10 mouse cellular contexts compared by ENCODE assay signal in the genomic region with DNA sequence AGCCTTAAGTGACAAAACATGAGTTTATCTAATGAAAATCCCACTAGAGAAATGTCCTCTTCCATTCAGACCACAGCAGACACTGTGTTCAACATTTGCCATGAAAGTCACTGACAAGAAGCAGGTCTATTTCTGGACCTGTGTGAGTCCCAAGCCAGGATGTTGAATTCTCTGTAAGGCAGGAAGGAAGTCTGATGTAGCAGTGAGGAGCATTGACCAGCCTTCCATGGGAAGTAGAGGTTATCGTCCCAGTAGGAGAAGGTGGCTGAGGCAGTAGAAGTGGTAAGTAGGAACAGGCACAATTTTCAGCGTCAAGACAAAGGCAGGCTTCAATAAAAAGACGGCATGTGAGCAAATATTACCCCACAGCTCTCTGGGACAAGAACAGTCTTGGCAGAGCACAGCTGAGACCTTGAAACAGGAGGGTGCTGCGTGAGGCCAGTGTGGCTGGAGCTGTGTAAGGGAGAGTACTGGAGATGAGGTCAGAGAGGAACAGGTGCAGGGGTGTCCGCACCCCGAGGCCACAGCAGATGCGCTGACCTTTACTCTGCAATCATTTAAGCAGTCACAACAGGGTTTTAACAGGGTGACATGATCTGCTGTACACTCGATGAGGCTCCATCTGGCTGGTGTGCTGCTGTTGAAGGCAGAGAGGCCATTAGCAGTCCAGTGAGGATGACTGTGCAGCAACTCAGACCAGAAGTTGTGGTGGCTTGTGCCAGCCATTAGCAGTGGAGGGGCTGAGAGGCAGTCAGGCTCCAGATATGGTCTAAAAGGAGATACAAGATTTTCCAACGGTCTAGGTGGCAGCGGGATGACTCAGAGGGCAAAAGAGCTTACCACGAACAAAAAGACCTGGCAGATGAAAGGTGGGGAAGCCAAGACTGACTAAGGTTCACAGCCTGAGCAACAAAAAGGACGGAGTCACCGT. TPM values are rescaled to one million over a fixed set of nuclear protein-coding genes. Genes with fewer than 3 reads are reported as not detected.
A peak's percentile ranks its signal among the peaks of the same experiment; 100 is the strongest.
DNase-seq lines count a peak whose midpoint lies in the region; ATAC-seq and TF ChIP-seq lines count a peak whose summit lies in the region.
"Had no signal": no experiment of that assay in that cellular context is flagged by ENCODE, and none has a peak within 500 bp of the region (broad histone marks: within the 10 kb centered on the region; RNA-seq: fewer than 3 reads in every experiment).

No protein-coding gene starts in this region.

- H3K9ac ChIP-seq in lung, embryonic 14.5 days: no peak overlapping the region
- no peak overlapping the region for H3K9ac ChIP-seq in embryonic facial prominence, embryonic 12.5 days
- no peak overlapping the region for H3K9ac ChIP-seq in heart, embryonic 16.5 days (ENCODE audit: low read length)
- H3K9ac ChIP-seq: stomach, embryonic 15.5 days had no signal

- H3K4me3 ChIP-seq in lung, embryonic 14.5 days (ENCODE audit: low read depth, low read length): no peak overlapping the region
- no peak overlapping the region for H3K4me3 ChIP-seq in embryonic facial prominence, embryonic 12.5 days
- H3K4me3 ChIP-seq in heart, embryonic 16.5 days (ENCODE audit: low read length): no peak overlapping the region
- H3K4me3 ChIP-seq: stomach, embryonic 15.5 days had no signal

- H3K36me3 ChIP-seq in lung, embryonic 14.5 days (ENCODE audit: insufficient read depth): no peaks in the 10 kb centered on the region
- no peaks in the 10 kb centered on the region for H3K36me3 ChIP-seq in embryonic facial prominence, embryonic 12.5 days
- no peaks in the 10 kb centered on the region for H3K36me3 ChIP-seq in heart, embryonic 16.5 days (ENCODE audit: control insufficient read depth, insufficient read depth)
- H3K36me3 ChIP-seq: stomach, embryonic 15.5 days had no signal

- H3K9me3 ChIP-seq in lung, embryonic 14.5 days (ENCODE audit: low read depth, low read length): no peaks in the 10 kb centered on the region
- H3K9me3 ChIP-seq in embryonic facial prominence, embryonic 12.5 days: no peaks in the 10 kb centered on the region
- no peaks in the 10 kb centered on the region for H3K9me3 ChIP-seq in heart, embryonic 16.5 days (replicated peaks; ENCODE audit: control insufficient read depth, low read length)
- H3K9me3 ChIP-seq: stomach, embryonic 15.5 days had no signal

- H3K27me3 ChIP-seq in lung, embryonic 14.5 days (ENCODE audit: insufficient read depth, low read length): no peaks in the 10 kb centered on the region
- no peaks in the 10 kb centered on the region for H3K27me3 ChIP-seq in embryonic facial prominence, embryonic 12.5 days
- H3K27me3 ChIP-seq in heart, embryonic 16.5 days (ENCODE audit: control insufficient read depth, insufficient read depth, low read length): no peaks in the 10 kb centered on the region
- H3K27me3 ChIP-seq: Patski; stomach, embryonic 15.5 days had no signal

- intact Hi-C loops in left cerebral cortex, postnatal 25 days (cut with DNase I): no loop called here

- peaks cover 8% of the 10 kb centered on the region; the same call in 1 of the 2 replicates for H3K4me1 ChIP-seq in lung, embryonic 14.5 days (ENCODE audit: insufficient read depth)
- H3K4me1 ChIP-seq in embryonic facial prominence, embryonic 12.5 days: peaks cover 16% of the 10 kb centered on the region
- H3K4me1 ChIP-seq in heart, embryonic 16.5 days (ENCODE audit: control insufficient read depth, insufficient read depth, low read length): peaks cover 22% of the 10 kb centered on the region

- TF ChIP-seq CTCF in lung, embryonic 14.5 days (IDR thresholded peaks at IDR 0.05; ENCODE audit: low read depth): no peak

- H3K27ac ChIP-seq in lung, embryonic 14.5 days (ENCODE audit: low read depth): 0 out of 2 replicates have a peak overlapping the region, but pooled peaks have one; percentile 21
- 0 out of 2 replicates have a peak overlapping the region, but pooled peaks have one; percentile 17 for H3K27ac ChIP-seq in embryonic facial prominence, embryonic 12.5 days
- peak overlapping the region; percentile 62 for H3K27ac ChIP-seq in heart, embryonic 16.5 days (ENCODE audit: low read length)
- H3K27ac ChIP-seq: stomach, embryonic 15.5 days had no signal

- ATAC-seq in lung, embryonic 14.5 days (ENCODE audit: insufficient read depth): no peak
- ATAC-seq in embryonic facial prominence, embryonic 12.5 days (ENCODE audit: insufficient number of reproducible peaks, insufficient read depth, low FRiP score, low TSS enrichment): no peak
- peak; percentile 61 for ATAC-seq in heart, embryonic 16.5 days (replicated peaks; ENCODE audit: extremely low read depth, insufficient read depth, low FRiP score)
- ATAC-seq: Patski had no signal

- DNase-seq in lung, embryonic 14.5 days: no peak
- DNase-seq in lung, postnatal 25 days (ENCODE audit: low spot score): no peak
- DNase-seq in retina, postnatal 1 day: peak; percentile 25
- DNase-seq in left cerebral cortex, postnatal 25 days (ENCODE audit: low spot score in 2 of 2): no peak
- DNase-seq in cerebellum, postnatal 36 days: no peak
- DNase-seq: cerebellum, adult 11-12 months had no signal

- WGBS in lung, embryonic 14.5 days: 59% methylated on average over 13 of the region's 13 CpGs
- WGBS in embryonic facial prominence, embryonic 12.5 days: 69% methylated on average over 13 of the region's 13 CpGs
- 57% methylated on average over 13 of the region's 13 CpGs for WGBS in heart, embryonic 16.5 days

- H3K4me2 ChIP-seq in lung, embryonic 14.5 days: no peak overlapping the region
- no peak overlapping the region for H3K4me2 ChIP-seq in embryonic facial prominence, embryonic 12.5 days (replicated peaks)
- no peak overlapping the region for H3K4me2 ChIP-seq in heart, embryonic 16.5 days (ENCODE audit: low read depth, low read length)
- H3K4me2 ChIP-seq: stomach, embryonic 15.5 days had no signal

RNA-seq across cellular contexts. Expression of gene Tmem131l, which starts 21.8 kb away (rescaled TPM):
- 59.5 and 61.9 TPM in 2 replicates for polyA plus RNA-seq in lung, embryonic 14.5 days (2014; fragmentation: Nextera tagmentation; extraction: Ambion mirVana)
- 74.9 and 84.7 TPM in 2 replicates for polyA plus RNA-seq in embryonic facial prominence, embryonic 12.5 days (2016; fragmentation: Nextera tagmentation; extraction: Ambion mirVana)
- 35.5 and 47.8 TPM in 2 replicates for polyA plus RNA-seq in heart, embryonic 16.5 days (2015; fragmentation: Nextera tagmentation; extraction: Ambion mirVana)
- total RNA-seq in left cerebral cortex, postnatal 25 days (2021): 10 to 100 TPM; 19.6 to 26.4 TPM
